Mouse (Mus musculus): ENCODE results near the gene Lrp11. TPM values are rescaled to one million over a fixed set of nuclear protein-coding genes. Genes with fewer than 3 reads are reported as not detected.
A peak's percentile ranks its signal among the peaks of the same experiment; 100 is the strongest.

The Lrp11 gene
- total and polyA plus RNA-seq, 2 experiments, result 1.2 to 1.4 TPM

- no peak overlapping the region for H3K9ac ChIP-seq (ENCODE audit: low read depth, low read length)
- H3K4me1 ChIP-seq (ENCODE audit: control insufficient read depth, insufficient read depth, low read length), result peaks cover 2% of the 10 kb centered on the region
- TF ChIP-seq CTCF (IDR thresholded peaks at IDR 0.05; ENCODE audit: low read depth, low read length) (no peak), POLR2A (IDR thresholded peaks at IDR 0.05; ENCODE audit: extremely low read depth, insufficient read depth, low read length) (no peak)
- H3K79me2 ChIP-seq (ENCODE audit: control insufficient read depth, insufficient read depth, low read length), result no peaks in the 10 kb centered on the region
- DNase-seq (ENCODE audit: extremely low read depth, low read depth, low spot score), result peak; percentile 83
- H3K36me3 ChIP-seq (ENCODE audit: control insufficient read depth, insufficient read depth, low read length), result no peaks in the 10 kb centered on the region
- no peak overlapping the region for H3K27ac ChIP-seq (replicated peaks; ENCODE audit: insufficient read depth, low read depth, low read length)
- H3K4me3 ChIP-seq (ENCODE audit: insufficient read depth, low read depth, low read length), result no peak overlapping the region
- H3K27me3 ChIP-seq (ENCODE audit: control insufficient read depth, insufficient read depth, low read length), result no peaks in the 10 kb centered on the region
- WGBS, result 8% methylated on average over 2 of the region's 2 CpGs
Measured at GRCm38 (mm10) chr10:7586771-7587170, 2.8 kb upstream of the Lrp11 start.

DNA sequence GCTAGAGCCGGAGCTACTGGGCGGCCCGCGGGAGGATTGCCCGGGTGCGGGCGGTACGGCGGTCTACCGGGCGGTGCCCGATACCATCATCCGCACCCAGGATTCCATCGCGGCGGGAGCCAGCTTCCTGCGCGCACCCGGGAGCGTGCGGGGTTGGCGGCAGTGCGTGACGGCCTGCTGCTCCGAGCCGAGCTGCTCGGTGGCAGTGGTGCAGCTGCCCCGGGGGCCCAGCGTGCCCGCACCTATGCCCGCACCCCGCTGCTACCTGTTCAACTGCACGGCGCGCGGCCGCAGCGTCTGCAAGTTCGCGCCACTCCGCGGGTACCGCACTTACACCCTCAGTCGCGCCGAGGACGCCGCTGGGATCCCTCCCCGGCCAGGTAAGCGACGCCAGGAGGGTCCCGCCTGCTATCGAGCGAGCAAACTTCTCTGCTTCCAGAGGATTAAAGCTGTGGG, 662 bp downstream of the Lrp11 start:
- H3K79me2 ChIP-seq (ENCODE audit: control insufficient read depth, insufficient read depth, low read length), result no peaks in the 10 kb centered on the region
- H3K4me1 ChIP-seq (ENCODE audit: control insufficient read depth, insufficient read depth, low read length), result peaks cover 2% of the 10 kb centered on the region
- WGBS, result under 1% methylated on average over 54 of the region's 54 CpGs
- no peak overlapping the region for H3K27ac ChIP-seq (replicated peaks; ENCODE audit: insufficient read depth, low read depth, low read length)
- H3K36me3 ChIP-seq (ENCODE audit: control insufficient read depth, insufficient read depth, low read length), result no peaks in the 10 kb centered on the region
- no peaks in the 10 kb centered on the region for H3K27me3 ChIP-seq (ENCODE audit: control insufficient read depth, insufficient read depth, low read length)
- TF ChIP-seq CTCF (IDR thresholded peaks at IDR 0.05; ENCODE audit: low read depth, low read length) (no peak), POLR2A (IDR thresholded peaks at IDR 0.05; ENCODE audit: extremely low read depth, insufficient read depth, low read length) (no peak)
- no peak for DNase-seq (ENCODE audit: extremely low read depth, low read depth, low spot score)
- peak overlapping the region; percentile 75 for H3K9ac ChIP-seq (ENCODE audit: low read depth, low read length)
- peak overlapping the region; percentile 73 for H3K4me3 ChIP-seq (ENCODE audit: insufficient read depth, low read depth, low read length)

GRCm38 (mm10) chr10:7590792-7591191, 1.2 kb downstream of the Lrp11 start:
- no peaks in the 10 kb centered on the region for H3K27me3 ChIP-seq (ENCODE audit: control insufficient read depth, insufficient read depth, low read length)
- no peak for DNase-seq (ENCODE audit: extremely low read depth, low read depth, low spot score)
- no peak overlapping the region for H3K27ac ChIP-seq (replicated peaks; ENCODE audit: insufficient read depth, low read depth, low read length)
- H3K36me3 ChIP-seq (ENCODE audit: control insufficient read depth, insufficient read depth, low read length), result no peaks in the 10 kb centered on the region
- 12% methylated on average over 8 of the region's 8 CpGs for whole genome bisulfite sequencing
- no peak overlapping the region for H3K4me3 ChIP-seq (ENCODE audit: insufficient read depth, low read depth, low read length)
- H3K4me1 ChIP-seq (ENCODE audit: control insufficient read depth, insufficient read depth, low read length), result peaks cover 2% of the 10 kb centered on the region
- H3K79me2 ChIP-seq (ENCODE audit: control insufficient read depth, insufficient read depth, low read length), result no peaks in the 10 kb centered on the region
- no peak overlapping the region for H3K9ac ChIP-seq (ENCODE audit: low read depth, low read length)
- TF ChIP-seq POLR2A (IDR thresholded peaks at IDR 0.05; ENCODE audit: extremely low read depth, insufficient read depth, low read length) (no peak), CTCF (IDR thresholded peaks at IDR 0.05; ENCODE audit: low read depth, low read length) (no peak)

DNA sequence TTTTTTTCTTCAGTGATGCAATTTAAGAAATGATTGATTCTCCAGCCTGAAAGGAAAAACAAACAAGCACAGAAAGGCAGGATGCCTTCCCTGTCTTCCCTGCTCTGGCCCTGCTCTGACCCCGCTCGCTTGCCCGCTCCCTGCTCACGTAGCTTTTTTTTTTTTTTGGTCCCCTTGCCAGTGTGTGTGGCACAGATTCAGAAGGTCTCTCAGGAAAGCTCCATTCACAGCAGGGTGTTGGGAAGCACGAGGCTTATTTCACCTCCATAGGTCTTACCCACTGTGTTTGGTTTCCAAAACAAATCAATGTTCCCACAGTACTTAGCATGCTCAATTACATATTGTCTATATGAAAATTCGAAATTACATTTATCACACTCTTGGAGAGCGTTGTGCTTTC, 5.2 kb downstream of the Lrp11 start:
- Histone ChIP-seq H3K36me3 (ENCODE audit: control insufficient read depth, insufficient read depth, low read length) (no peaks in the 10 kb centered on the region), H3K27ac (replicated peaks; ENCODE audit: insufficient read depth, low read depth, low read length) (no peak overlapping the region), H3K9ac (ENCODE audit: low read depth, low read length) (no peak overlapping the region), H3K27me3 (ENCODE audit: control insufficient read depth, insufficient read depth, low read length) (no peaks in the 10 kb centered on the region), H3K4me1 (ENCODE audit: control insufficient read depth, insufficient read depth, low read length) (no peaks in the 10 kb centered on the region; the same call in 1 of the 2 replicates), H3K79me2 (ENCODE audit: control insufficient read depth, insufficient read depth, low read length) (no peaks in the 10 kb centered on the region), H3K4me3 (ENCODE audit: insufficient read depth, low read depth, low read length) (no peak overlapping the region)
- 42% methylated on average over 7 of the region's 7 CpGs for WGBS
- no peak for TF ChIP-seq POLR2A (IDR thresholded peaks at IDR 0.05; ENCODE audit: extremely low read depth, insufficient read depth, low read length)
- TF ChIP-seq CTCF (IDR thresholded peaks at IDR 0.05; ENCODE audit: low read depth, low read length), result no peak
- no peak for DNase-seq (ENCODE audit: extremely low read depth, low read depth, low spot score)

DNA sequence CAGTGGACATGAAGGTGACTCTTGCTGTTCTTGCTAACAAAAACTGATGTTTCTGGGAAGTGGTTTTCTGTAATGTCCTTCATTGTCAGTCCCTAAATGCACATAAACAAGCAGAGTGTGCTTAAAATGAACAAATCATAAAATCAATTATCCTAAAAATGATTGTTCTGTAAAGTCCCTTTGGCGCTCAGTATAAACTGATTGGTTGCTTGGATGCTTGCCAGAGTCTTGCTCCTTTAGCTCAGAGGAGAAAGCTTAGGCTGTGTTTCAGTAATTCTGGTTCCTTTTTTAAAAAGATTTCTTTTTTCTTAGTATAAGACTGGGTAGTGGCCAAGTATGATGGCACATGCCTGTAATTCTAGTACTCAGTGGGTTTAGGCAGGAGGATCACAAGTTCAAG, 6.7 kb downstream of the Lrp11 start:
- TF ChIP-seq POLR2A (IDR thresholded peaks at IDR 0.05; ENCODE audit: extremely low read depth, insufficient read depth, low read length) (no peak), CTCF (IDR thresholded peaks at IDR 0.05; ENCODE audit: low read depth, low read length) (no peak)
- DNase-seq (ENCODE audit: extremely low read depth, low read depth, low spot score), result no peak
- WGBS, result 78% methylated on average over 1 of the region's 1 CpGs
- Histone ChIP-seq H3K27ac (replicated peaks; ENCODE audit: insufficient read depth, low read depth, low read length) (no peak overlapping the region), H3K9ac (ENCODE audit: low read depth, low read length) (no peak overlapping the region), H3K79me2 (ENCODE audit: control insufficient read depth, insufficient read depth, low read length) (no peaks in the 10 kb centered on the region), H3K4me1 (ENCODE audit: control insufficient read depth, insufficient read depth, low read length) (no peaks in the 10 kb centered on the region), H3K27me3 (ENCODE audit: control insufficient read depth, insufficient read depth, low read length) (no peaks in the 10 kb centered on the region), H3K36me3 (ENCODE audit: control insufficient read depth, insufficient read depth, low read length) (no peaks in the 10 kb centered on the region), H3K4me3 (ENCODE audit: insufficient read depth, low read depth, low read length) (no peak overlapping the region)

DNA sequence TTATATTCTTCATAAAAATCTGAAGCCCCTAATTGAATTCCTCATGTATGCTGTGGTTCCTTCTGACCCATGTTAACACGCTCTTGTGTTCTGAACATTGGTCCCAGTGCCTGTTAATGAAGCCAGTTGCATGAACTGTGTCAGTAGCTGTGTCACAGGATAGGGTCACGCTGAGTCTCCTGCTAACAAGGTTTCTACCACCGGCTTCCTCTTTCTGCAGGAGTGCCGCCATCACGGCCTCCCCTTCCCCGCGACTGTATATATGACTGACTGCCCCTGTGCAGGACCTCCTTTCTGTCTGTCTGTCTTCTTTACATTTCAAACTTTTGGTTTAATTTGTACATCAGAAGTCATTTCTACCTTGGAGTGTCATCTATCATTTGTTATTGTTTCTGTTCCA, 8.6 kb downstream of the Lrp11 start:
- no peak overlapping the region for H3K4me3 ChIP-seq (ENCODE audit: insufficient read depth, low read depth, low read length)
- WGBS, result 82% methylated on average over 7 of the region's 7 CpGs
- TF ChIP-seq CTCF (IDR thresholded peaks at IDR 0.05; ENCODE audit: low read depth, low read length) (no peak), POLR2A (IDR thresholded peaks at IDR 0.05; ENCODE audit: extremely low read depth, insufficient read depth, low read length) (no peak)
- no peaks in the 10 kb centered on the region for H3K36me3 ChIP-seq (ENCODE audit: control insufficient read depth, insufficient read depth, low read length)
- H3K27ac ChIP-seq (replicated peaks; ENCODE audit: insufficient read depth, low read depth, low read length), result no peak overlapping the region
- no peaks in the 10 kb centered on the region for H3K79me2 ChIP-seq (ENCODE audit: control insufficient read depth, insufficient read depth, low read length)
- DNase-seq (ENCODE audit: extremely low read depth, low read depth, low spot score), result no peak
- H3K9ac ChIP-seq (ENCODE audit: low read depth, low read length), result no peak overlapping the region
- no peaks in the 10 kb centered on the region for H3K27me3 ChIP-seq (ENCODE audit: control insufficient read depth, insufficient read depth, low read length)
- H3K4me1 ChIP-seq (ENCODE audit: control insufficient read depth, insufficient read depth, low read length), result no peaks in the 10 kb centered on the region
